Mouse (Mus musculus) liver, adult 2 months (tissue): ENCODE data around the gene Gla. TPM values are rescaled to one million over a fixed set of nuclear protein-coding genes. Genes with fewer than 3 reads are reported as not detected.
"Not testable (repeated sequence)": the region's sequence is repeated elsewhere in the genome, so short reads cannot be mapped to it uniquely, and the experiment has no call there.

Source experiments
- DNase-seq: peaks from one replicate; pipeline ENCODE4 v3.0.0-alpha.2; 2011; ENCODE audit warnings: low read depth, low spot score; ENCODE audit errors: extremely low read depth
- H3K27ac ChIP-seq: fragments of 200-500 bp; replicated peaks from 2 replicates; pipeline ENCODE4 v1.5.1; 2012; ENCODE audit warnings: low read depth, mild to moderate bottlenecking, control low read depth, inconsistent platforms, low read length; ENCODE audit not compliant: insufficient read depth
- H3K27me3 ChIP-seq: fragments of 200-500 bp; 2 replicates; pipeline ENCODE4 v1.6.1; 2012; ENCODE audit warnings: mild to moderate bottlenecking, moderate library complexity, low read length, inconsistent platforms; ENCODE audit not compliant: control insufficient read depth, insufficient read depth
- H3K36me3 ChIP-seq: fragments of 200-500 bp; 2 replicates; pipeline ENCODE4 v1.6.1; 2012; ENCODE audit warnings: low read length, inconsistent platforms; ENCODE audit not compliant: control insufficient read depth, insufficient read depth
- H3K4me1 ChIP-seq: fragments of 200-500 bp; 2 replicates; pipeline ENCODE4 v1.6.1; 2011; ENCODE audit warnings: low read length; ENCODE audit not compliant: control insufficient read depth, insufficient read depth
- H3K4me3 ChIP-seq: fragments of 200-500 bp; 2 replicates; pipeline ENCODE4 v1.5.1; 2011; ENCODE audit warnings: low read depth, mild to moderate bottlenecking, control low read depth, low read length, moderate library complexity; ENCODE audit not compliant: insufficient read depth
- H3K79me2 ChIP-seq: fragments of 200-500 bp; 2 replicates; pipeline ENCODE4 v1.6.1; 2012; ENCODE audit warnings: inconsistent platforms, mild to moderate bottlenecking, low read length, moderate library complexity; ENCODE audit not compliant: control insufficient read depth, insufficient read depth
- H3K9ac ChIP-seq: fragments of 200-500 bp; 2 replicates; pipeline ENCODE4 v1.6.1; 2012; ENCODE audit warnings: low read depth, mild to moderate bottlenecking, control low read depth, inconsistent platforms, low read length
- CTCF ChIP-seq: fragments of 200-500 bp; IDR thresholded peaks from 2 replicates; pipeline ENCODE4 v1.5.1; 2011; ENCODE audit warnings: low read depth, low read length, control low read depth
- POLR2A ChIP-seq: fragments of 200-500 bp; IDR thresholded peaks from 2 replicates; pipeline ENCODE4 v1.6.1; 2011; ENCODE audit warnings: low read length, control low read depth; ENCODE audit not compliant: insufficient read depth; ENCODE audit errors: extremely low read depth
- WGBS: fragments of 180-500 bp; shearing (Covaris S2); methylation state at CpG from one replicate; pipeline ENCODE4 v1.1.7; 2018; 5-methylcytosine and 5-hydroxymethylcytosine counted together
- polyA plus RNA-seq: library from polyadenylated mRNA; depleted of rRNA; stranded (reverse); fragments of >200 nt; gene quantifications from 2 replicates; pipeline ENCODE4 v1.2.3, GENCODE M21; 2012; rRNA removed
- total RNA-seq: library from RNA; depleted of rRNA; stranded (reverse); fragments of >200 nt; gene quantifications from 2 replicates; pipeline ENCODE4 v1.2.3, GENCODE M21; 2014; rRNA removed

Gla gene
- total and polyA plus RNA-seq, 2 experiments = 1.2 to 5.7 TPM

DNA sequence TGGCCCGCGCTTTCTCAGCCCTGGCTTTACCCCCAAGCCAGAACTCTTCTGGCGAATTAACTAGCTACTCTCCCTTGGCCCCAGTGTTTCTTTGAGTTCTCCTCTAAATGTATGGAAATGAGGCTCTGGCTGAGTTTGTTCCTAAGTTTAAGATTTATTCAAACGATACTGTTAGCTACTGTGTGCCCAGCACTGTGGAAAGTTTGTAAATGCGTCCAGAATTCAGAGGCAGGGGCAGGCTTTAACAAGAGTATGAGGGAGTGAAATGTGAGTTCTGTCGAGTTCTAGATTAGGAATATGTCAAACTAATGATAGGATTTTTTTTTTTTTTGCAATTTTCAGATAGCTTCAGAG lies 59.0 kb downstream of the Gla start:
- H3K4me3 ChIP-seq = peak overlapping the region; percentile 99; the same call in 1 of the 2 replicates
- TF ChIP-seq CTCF (no peak), POLR2A (no peak)
- WGBS = under 1% methylated on average over 6 of the region's 6 CpGs
- no peak overlapping the region for H3K27ac ChIP-seq
- peaks cover 1% of the 10 kb centered on the region; the same call in 1 of the 2 replicates for H3K36me3 ChIP-seq
- DNase-seq = no peak
- peaks cover 2% of the 10 kb centered on the region; the same call in 1 of the 2 replicates for H3K4me1 ChIP-seq
- no peak overlapping the region for H3K9ac ChIP-seq
- H3K27me3 ChIP-seq = no peaks in the 10 kb centered on the region
- no peaks in the 10 kb centered on the region for H3K79me2 ChIP-seq

DNA sequence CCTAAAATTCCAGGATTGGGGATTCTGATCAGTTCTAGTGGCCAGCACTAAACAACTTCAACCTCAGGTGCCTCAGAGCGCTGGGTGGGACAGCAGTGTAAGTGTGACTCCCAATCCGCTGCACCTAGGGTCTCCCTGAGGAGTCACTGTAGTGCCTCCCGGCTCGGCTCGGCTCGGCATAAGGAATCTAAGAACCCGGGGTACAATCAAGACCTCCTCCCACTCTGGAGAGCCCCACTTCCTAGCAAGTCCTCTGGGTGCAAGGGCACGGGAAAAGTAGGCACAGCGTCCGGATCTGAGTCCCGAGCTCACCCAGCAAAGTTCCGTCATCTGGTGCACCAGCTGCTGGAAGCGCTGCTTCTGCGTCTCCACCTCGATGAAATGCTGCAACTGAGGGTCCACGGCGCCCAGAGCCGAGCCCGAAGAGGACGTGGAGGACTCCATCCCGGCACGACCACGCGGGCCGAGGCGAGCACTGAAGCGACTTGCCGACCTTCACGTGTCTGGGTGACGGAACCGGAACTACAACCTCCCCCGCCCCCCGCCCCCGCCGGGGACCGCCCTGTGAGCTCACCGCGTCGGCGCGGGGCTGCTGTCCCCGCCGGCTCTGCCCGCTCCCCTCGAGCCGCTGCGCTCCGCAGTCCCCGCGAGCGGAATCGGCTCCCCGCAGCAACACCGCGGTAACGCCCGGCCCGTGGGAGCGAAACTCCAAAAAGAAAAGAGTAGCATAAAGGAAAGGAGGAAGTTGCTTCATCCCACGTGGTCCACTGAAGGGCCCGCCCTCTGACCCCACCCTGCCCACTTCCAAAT lies 59.6 kb downstream of the Gla start, which contains the start of gene Timm8a1:
Gene Timm8a1 (minus strand): TSS at position 721 of the 810 bp plus-strand sequence.
- under 1% methylated on average over 26 of the region's 61 CpGs for WGBS
- DNase-seq = peak; percentile 55
- Histone ChIP-seq H3K27me3 (no peaks in the 10 kb centered on the region), H3K4me3 (peak within 1 kb of the TSS; percentile 99), H3K36me3 (peaks cover 2% of the 10 kb centered on the region; the same call in 1 of the 2 replicates), H3K4me1 (peaks cover 2% of the 10 kb centered on the region; the same call in 1 of the 2 replicates), H3K27ac (peak within 1 kb of the TSS; percentile 99), H3K9ac (peak within 1 kb of the TSS; percentile 95), H3K79me2 (no peaks in the 10 kb centered on the region)
- TF ChIP-seq POLR2A (no peak), CTCF (no peak)

DNA sequence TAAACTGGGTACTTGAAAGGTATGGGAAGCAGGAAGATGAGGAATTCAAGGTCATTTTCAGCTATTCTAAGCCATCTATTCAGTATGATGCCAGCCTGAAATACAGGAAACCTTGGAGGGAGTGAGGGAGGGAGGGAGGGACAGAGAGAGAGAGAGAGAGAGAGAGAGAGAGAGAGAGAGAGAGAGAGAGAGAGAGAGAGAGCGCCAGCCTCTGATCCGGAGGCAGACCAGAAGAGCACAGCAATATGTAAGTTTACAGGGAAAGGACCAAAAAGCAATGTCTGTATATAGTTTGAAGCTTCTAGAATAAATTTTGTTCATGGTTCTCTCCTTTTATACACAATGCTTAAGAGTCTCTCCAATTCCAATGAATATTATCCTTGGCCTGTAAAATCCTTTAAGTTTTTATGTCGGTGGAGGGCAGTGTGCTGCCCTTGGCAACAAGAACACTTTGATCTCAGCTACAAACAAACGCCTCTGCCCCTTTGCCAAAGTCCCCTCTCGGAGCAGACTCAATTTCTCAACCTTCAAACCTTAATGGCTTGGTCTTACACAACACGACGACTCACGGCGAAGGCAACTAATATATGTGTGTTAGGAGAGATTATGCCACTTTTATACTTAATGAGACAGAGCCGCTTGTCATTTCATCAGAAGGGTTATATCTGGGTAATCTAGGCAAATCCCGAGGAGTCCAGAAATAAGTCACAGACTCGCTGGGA lies 60.4 kb downstream of the Gla start:
- H3K27me3 ChIP-seq = no peaks in the 10 kb centered on the region
- peaks cover 2% of the 10 kb centered on the region; the same call in 1 of the 2 replicates for H3K4me1 ChIP-seq
- H3K36me3 ChIP-seq = peaks cover 2% of the 10 kb centered on the region; the same call in 1 of the 2 replicates
- peak overlapping the region; percentile 99 for H3K4me3 ChIP-seq
- TF ChIP-seq POLR2A (no peak), CTCF (no peak)
- 2% methylated on average over 11 of the region's 12 CpGs for WGBS
- DNase-seq = peak; percentile 80
- H3K79me2 ChIP-seq = no peaks in the 10 kb centered on the region
- H3K9ac ChIP-seq = peak overlapping the region; percentile 95
- H3K27ac ChIP-seq = peak overlapping the region; percentile 99

DNA sequence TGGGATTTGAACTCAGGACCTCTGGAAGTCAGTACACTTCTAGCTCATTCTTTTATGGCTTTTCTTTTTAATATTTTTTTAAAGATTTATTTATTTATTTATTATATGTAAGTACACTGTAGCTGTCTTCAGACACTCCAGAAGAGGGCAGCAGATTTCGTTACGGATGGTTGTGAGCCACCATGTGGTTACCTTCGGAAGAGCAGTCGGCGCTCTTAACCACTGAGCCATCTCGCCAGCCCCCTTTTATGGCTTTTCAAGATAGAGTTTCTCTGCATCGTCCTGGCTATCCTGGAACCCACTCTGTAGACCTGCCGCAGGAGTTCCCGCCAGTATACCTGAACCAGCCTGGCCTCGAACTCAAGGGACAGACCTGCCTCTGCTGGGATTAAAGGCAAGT lies 61.1 kb downstream of the Gla start:
- H3K27me3 ChIP-seq, H3K36me3 ChIP-seq, H3K4me3 ChIP-seq, H3K27ac ChIP-seq, H3K4me1 ChIP-seq, H3K9ac ChIP-seq, DNase-seq, H3K79me2 ChIP-seq: not testable (repeated sequence)
- 74% methylated on average over 10 of the region's 10 CpGs for WGBS

Other genes starting within 250 kb of the Gla start
- gene Drp2, start 196.6 kb downstream of the Gla start, total RNA-seq = under 0.01 TPM in 1 of 2 replicates, not detected in the other
- not detected in 2 replicates for gene Drp2, start 196.6 kb downstream of the Gla start, polyA plus RNA-seq
- not detected in 2 replicates for gene Taf7l, start 124.6 kb downstream of the Gla start, total RNA-seq
- gene Taf7l, start 124.6 kb downstream of the Gla start, polyA plus RNA-seq = not detected in 2 replicates
- gene Timm8a1, start 59.3 kb downstream of the Gla start, total RNA-seq = 29.4 and 39.0 TPM in 2 replicates
- gene Timm8a1, start 59.3 kb downstream of the Gla start, polyA plus RNA-seq = 3.6 and 3.8 TPM in 2 replicates
- 0.83 and 0.87 TPM in 2 replicates for gene Btk, start 17.6 kb downstream of the Gla start, total RNA-seq
- gene Btk, start 17.6 kb downstream of the Gla start, polyA plus RNA-seq = 0.25 and 0.35 TPM in 2 replicates
- 349 and 403 TPM in 2 replicates for gene Rpl36a, start 15.5 kb downstream of the Gla start, total RNA-seq
- 77.1 and 85.4 TPM in 2 replicates for gene Rpl36a, start 15.5 kb downstream of the Gla start, polyA plus RNA-seq
- gene Hnrnph2, start 54 bp upstream of the Gla start, total RNA-seq = 33.6 and 42.8 TPM in 2 replicates
- 6.7 and 9.0 TPM in 2 replicates for gene Hnrnph2, start 54 bp upstream of the Gla start, polyA plus RNA-seq
- 0.67 and 1.1 TPM in 2 replicates for gene Armcx4, start 85.4 kb upstream of the Gla start, total RNA-seq
- gene Armcx4, start 85.4 kb upstream of the Gla start, polyA plus RNA-seq = 0.15 and 0.17 TPM in 2 replicates
- gene Armcx1, start 116.8 kb upstream of the Gla start, total RNA-seq = 2.3 and 3.3 TPM in 2 replicates
- 0.47 and 0.64 TPM in 2 replicates for gene Armcx1, start 116.8 kb upstream of the Gla start, polyA plus RNA-seq
- 0.55 and 0.87 TPM in 2 replicates for gene Armcx6, start 150.3 kb upstream of the Gla start, total RNA-seq
- 0.18 TPM in 1 of 2 replicates, not detected in the other for gene Armcx6, start 150.3 kb upstream of the Gla start, polyA plus RNA-seq
- 8.7 and 10.6 TPM in 2 replicates for gene Armcx3, start 155.5 kb upstream of the Gla start, total RNA-seq
- gene Armcx3, start 155.5 kb upstream of the Gla start, polyA plus RNA-seq = 1.4 and 2.3 TPM in 2 replicates
- gene Armcx2, start 208.1 kb upstream of the Gla start, total RNA-seq = 1.6 and 2.8 TPM in 2 replicates
- 1.1 and 1.6 TPM in 2 replicates for gene Armcx2, start 208.1 kb upstream of the Gla start, polyA plus RNA-seq